Mouse (Mus musculus): ENCODE measurements around the gene Col23a1. TPM values are rescaled to one million over a fixed set of nuclear protein-coding genes. Genes with fewer than 3 reads are reported as not detected.

Gene Col23a1
- total and polyA plus RNA-seq, 2 experiments from 2014 or later, result 3.2 to 12.6 TPM

GRCm38 (mm10) chr11:51264352-51264751, 25.4 kb upstream of the Col23a1 start:
- Histone ChIP-seq H3K27ac (ENCODE audit: low read depth, low read length) (no peak overlapping the region), H3K9me3 (ENCODE audit: low read length) (no peaks in the 10 kb centered on the region), H3K4me2 (ENCODE audit: low read depth) (peak overlapping the region; percentile 93), H3K36me3 (ENCODE audit: insufficient read depth) (0 out of 2 replicates have a peak, but pooled peaks cover 5% of the 10 kb centered on the region), H3K27me3 (ENCODE audit: insufficient read depth, low read length) (no peaks in the 10 kb centered on the region), H3K4me1 (ENCODE audit: insufficient read depth) (peaks cover 15% of the 10 kb centered on the region), H3K4me3 (ENCODE audit: low read depth, low read length) (peak overlapping the region; percentile 91), H3K9ac (peak overlapping the region; percentile 98; the same call in 1 of the 2 replicates)
- 22% methylated on average over 6 of the region's 6 CpGs for WGBS
- no peak for TF ChIP-seq CTCF (IDR thresholded peaks at IDR 0.05; ENCODE audit: low read depth)
- DNase-seq (no peak), ATAC-seq (no peak)

DNA sequence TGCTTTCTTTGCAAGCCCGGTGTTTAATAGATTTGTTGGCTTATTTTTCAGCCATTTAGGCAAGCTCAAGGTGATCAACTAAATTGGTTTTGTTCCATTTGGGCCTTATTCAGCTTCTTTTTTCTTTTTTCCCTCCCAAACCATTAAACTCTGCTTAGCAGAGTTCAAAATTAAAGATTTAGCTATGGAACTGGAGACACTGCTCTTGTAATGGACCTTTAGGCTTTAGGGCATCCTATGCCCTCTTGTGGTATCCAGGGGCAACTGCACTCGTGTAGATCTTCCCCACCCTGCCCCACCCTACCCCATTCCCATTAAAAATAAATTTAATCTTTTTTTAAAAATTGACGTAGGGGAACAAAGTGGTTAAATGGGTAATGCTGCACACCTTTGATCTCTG, 24.4 kb upstream of the Col23a1 start:
- Histone ChIP-seq H3K4me3 (ENCODE audit: low read depth, low read length) (no peak overlapping the region; the same call in 1 of the 2 replicates), H3K9ac (no peak overlapping the region), H3K4me2 (ENCODE audit: low read depth) (peak overlapping the region; percentile 93; the same call in 1 of the 2 replicates), H3K4me1 (ENCODE audit: insufficient read depth) (peaks cover 15% of the 10 kb centered on the region), H3K36me3 (ENCODE audit: insufficient read depth) (peaks cover 8% of the 10 kb centered on the region), H3K9me3 (ENCODE audit: low read length) (no peaks in the 10 kb centered on the region), H3K27me3 (ENCODE audit: insufficient read depth, low read length) (no peaks in the 10 kb centered on the region), H3K27ac (ENCODE audit: low read depth, low read length) (no peak overlapping the region)
- 40% methylated on average over 3 of the region's 3 CpGs for WGBS
- ATAC-seq (no peak), DNase-seq (peak; percentile 41)
- peak; percentile 66 for TF ChIP-seq CTCF (IDR thresholded peaks at IDR 0.05; ENCODE audit: low read depth)

DNA sequence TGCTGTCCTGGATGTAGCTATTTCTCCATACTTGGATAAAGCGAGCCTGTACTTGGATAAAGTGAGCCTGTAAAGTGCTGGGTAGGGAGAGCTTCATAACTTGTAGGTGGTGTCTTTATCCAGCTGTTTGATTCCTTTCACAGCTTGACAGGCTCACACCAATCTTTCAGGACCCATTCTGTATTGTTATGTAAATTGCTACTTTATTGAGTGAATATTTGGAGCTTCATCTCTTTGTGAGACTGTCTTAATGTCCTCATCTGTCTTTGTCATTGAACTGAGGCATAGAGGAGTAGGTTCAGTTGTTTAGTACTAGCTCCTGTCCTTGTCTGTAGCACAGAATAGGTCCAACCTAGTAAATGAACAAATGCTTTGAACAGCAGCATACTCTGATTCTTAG, 15.3 kb upstream of the Col23a1 start:
- Histone ChIP-seq H3K36me3 (ENCODE audit: insufficient read depth) (peaks cover 62% of the 10 kb centered on the region), H3K4me2 (ENCODE audit: low read depth) (no peak overlapping the region), H3K27me3 (ENCODE audit: insufficient read depth, low read length) (no peaks in the 10 kb centered on the region), H3K27ac (ENCODE audit: low read depth, low read length) (no peak overlapping the region), H3K9me3 (ENCODE audit: low read length) (no peaks in the 10 kb centered on the region), H3K9ac (no peak overlapping the region), H3K4me1 (ENCODE audit: insufficient read depth) (no peaks in the 10 kb centered on the region), H3K4me3 (ENCODE audit: low read depth, low read length) (no peak overlapping the region)
- DNase-seq, result no peak
- no peak for TF ChIP-seq CTCF (IDR thresholded peaks at IDR 0.05; ENCODE audit: low read depth)
- WGBS, result 74% methylated on average over 1 of the region's 1 CpGs
- ATAC-seq, result no peak

DNA sequence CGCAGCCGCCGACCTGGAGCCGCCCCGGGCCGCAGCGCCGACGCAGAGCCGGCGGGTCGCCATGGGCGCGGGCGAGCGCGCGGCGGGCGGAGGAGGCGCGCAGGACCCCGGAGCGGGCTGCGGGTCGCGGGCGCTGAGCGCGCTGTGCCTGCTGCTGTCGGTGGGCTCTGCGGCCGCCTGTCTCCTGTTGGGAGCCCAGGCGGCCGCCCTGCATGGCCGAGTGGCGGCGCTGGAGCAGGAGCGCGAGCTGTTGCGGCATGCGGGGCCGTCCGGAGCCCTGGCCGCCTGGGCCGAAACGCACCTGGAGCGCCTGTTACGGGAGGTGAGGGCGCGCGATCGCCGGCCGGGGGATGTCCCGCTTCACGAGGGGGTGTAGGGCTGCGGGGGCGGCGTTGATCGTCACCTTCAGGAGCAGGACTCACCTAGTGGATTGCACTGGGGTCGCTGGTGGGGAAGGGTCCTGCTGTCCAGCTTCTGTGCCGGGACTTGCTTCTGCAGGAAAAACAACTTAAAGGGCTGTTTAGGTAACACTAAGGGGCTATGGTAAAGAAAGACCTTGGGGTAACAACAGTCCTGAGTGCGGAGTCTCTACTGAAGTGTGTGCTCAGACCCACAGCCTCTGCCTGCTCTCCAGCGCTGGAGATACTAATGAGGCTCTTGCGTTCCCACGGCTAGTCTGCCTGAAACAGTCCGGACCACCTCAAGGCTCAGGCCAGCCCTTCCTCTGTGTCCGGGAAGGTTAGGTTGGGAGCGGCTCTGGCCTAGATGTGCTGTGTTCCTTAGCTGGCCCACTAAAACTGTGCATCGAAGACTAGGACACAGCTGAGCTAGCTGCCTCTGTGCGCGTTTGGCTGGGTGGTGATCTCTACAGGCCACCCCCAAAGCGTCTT, 591 bp downstream of the Col23a1 start:
- TF ChIP-seq CTCF (IDR thresholded peaks at IDR 0.05; ENCODE audit: low read depth), result peak; percentile 56
- Histone ChIP-seq H3K9ac (peak overlapping the region; percentile 52), H3K27ac (ENCODE audit: low read depth, low read length) (no peak overlapping the region), H3K4me3 (ENCODE audit: low read depth, low read length) (peak overlapping the region; percentile 56), H3K9me3 (ENCODE audit: low read length) (no peaks in the 10 kb centered on the region), H3K36me3 (ENCODE audit: insufficient read depth) (0 out of 2 replicates have a peak, but pooled peaks cover under 1% of the 10 kb centered on the region), H3K27me3 (ENCODE audit: insufficient read depth, low read length) (no peaks in the 10 kb centered on the region), H3K4me1 (ENCODE audit: insufficient read depth) (no peaks in the 10 kb centered on the region), H3K4me2 (ENCODE audit: low read depth) (peak overlapping the region; percentile 97)
- DNase-seq (peak; percentile 40), ATAC-seq (peak; percentile 73)
- WGBS, result 4% methylated on average over 68 of the region's 74 CpGs

GRCm38 (mm10) chr11:51293956-51294530, 4.3 kb downstream of the Col23a1 start:
- Histone ChIP-seq H3K27me3 (ENCODE audit: insufficient read depth, low read length) (no peaks in the 10 kb centered on the region), H3K9ac (no peak overlapping the region), H3K27ac (ENCODE audit: low read depth, low read length) (no peak overlapping the region), H3K4me1 (ENCODE audit: insufficient read depth) (no peaks in the 10 kb centered on the region), H3K4me3 (ENCODE audit: low read depth, low read length) (no peak overlapping the region), H3K4me2 (ENCODE audit: low read depth) (no peak overlapping the region), H3K9me3 (ENCODE audit: low read length) (no peaks in the 10 kb centered on the region), H3K36me3 (ENCODE audit: insufficient read depth) (no peaks in the 10 kb centered on the region)
- no peak for TF ChIP-seq CTCF (IDR thresholded peaks at IDR 0.05; ENCODE audit: low read depth)
- WGBS, result 36% methylated on average over 2 of the region's 2 CpGs
- ATAC-seq, result no peak
- DNase-seq, result no peak

DNA sequence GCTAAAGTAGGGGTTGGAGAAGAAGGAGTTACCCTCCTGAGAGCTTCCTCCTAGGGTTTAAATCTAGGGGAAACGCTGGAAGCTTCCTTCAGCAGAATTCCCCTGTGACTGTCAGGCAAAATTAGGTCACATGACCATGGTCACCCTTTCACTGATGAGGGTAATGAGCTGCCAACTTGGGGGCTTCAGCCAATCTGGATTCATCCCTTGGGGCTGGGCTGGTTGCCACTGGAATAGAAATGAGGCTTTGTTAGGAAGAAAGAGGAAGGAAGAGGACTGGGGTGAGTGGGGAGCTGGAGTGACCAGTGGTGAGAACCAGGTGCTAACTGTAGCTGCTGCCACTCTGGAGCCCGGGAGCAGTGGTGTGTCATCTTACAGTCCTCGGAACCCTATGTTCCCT, 6.0 kb downstream of the Col23a1 start:
- 61% methylated on average over 3 of the region's 3 CpGs for WGBS
- ATAC-seq (no peak), DNase-seq (peak; percentile 22)
- Histone ChIP-seq H3K9me3 (ENCODE audit: low read length) (no peaks in the 10 kb centered on the region), H3K4me2 (ENCODE audit: low read depth) (no peak overlapping the region), H3K27me3 (ENCODE audit: insufficient read depth, low read length) (no peaks in the 10 kb centered on the region), H3K4me1 (ENCODE audit: insufficient read depth) (no peaks in the 10 kb centered on the region), H3K9ac (no peak overlapping the region), H3K36me3 (ENCODE audit: insufficient read depth) (no peaks in the 10 kb centered on the region), H3K4me3 (ENCODE audit: low read depth, low read length) (no peak overlapping the region), H3K27ac (ENCODE audit: low read depth, low read length) (no peak overlapping the region)
- no peak for TF ChIP-seq CTCF (IDR thresholded peaks at IDR 0.05; ENCODE audit: low read depth)

GRCm38 (mm10) chr11:51298691-51299090, 9.0 kb downstream of the Col23a1 start:
- 85% methylated on average over 4 of the region's 4 CpGs for WGBS
- no peak overlapping the region for H3K4me3 ChIP-seq (ENCODE audit: low read depth, low read length)
- H3K36me3 ChIP-seq (ENCODE audit: insufficient read depth), result no peaks in the 10 kb centered on the region
- no peak overlapping the region for H3K4me2 ChIP-seq (ENCODE audit: low read depth)
- TF ChIP-seq CTCF (IDR thresholded peaks at IDR 0.05; ENCODE audit: low read depth), result no peak
- no peaks in the 10 kb centered on the region for H3K4me1 ChIP-seq (ENCODE audit: insufficient read depth)
- H3K27me3 ChIP-seq (ENCODE audit: insufficient read depth, low read length), result no peaks in the 10 kb centered on the region
- H3K27ac ChIP-seq (ENCODE audit: low read depth, low read length), result no peak overlapping the region
- ATAC-seq, result no peak
- no peaks in the 10 kb centered on the region for H3K9me3 ChIP-seq (ENCODE audit: low read length)
- no peak overlapping the region for H3K9ac ChIP-seq
- no peak for DNase-seq

Data from forebrain, postnatal 0 days (tissue).